Comparison of ENCODE assay signal across 11 mouse cellular contexts in the genomic region with DNA sequence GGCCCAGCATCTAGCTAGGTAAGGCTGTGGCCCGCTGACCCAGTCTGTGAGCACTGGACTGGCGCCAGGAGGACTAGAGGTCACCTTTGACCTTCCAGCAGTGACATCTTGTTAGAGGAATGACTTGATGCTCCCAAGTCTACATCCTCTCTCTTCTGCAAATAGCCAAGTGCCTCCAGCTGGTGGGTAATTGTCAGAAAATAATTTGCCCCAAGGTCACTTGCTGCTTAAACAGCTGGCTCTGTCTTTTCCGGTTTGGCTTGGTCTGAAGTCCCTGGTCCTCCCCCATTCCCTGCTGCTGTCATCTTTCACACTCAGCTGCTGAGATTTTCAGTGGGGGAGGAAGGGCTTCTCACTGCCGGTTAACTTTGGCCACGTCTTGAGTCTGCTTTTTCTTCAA. TPM values are rescaled to one million over a fixed set of nuclear protein-coding genes. Genes with fewer than 3 reads are reported as not detected.
DNase-seq lines count a peak whose midpoint lies in the region; ATAC-seq and TF ChIP-seq lines count a peak whose summit lies in the region.
"Had no signal": no experiment of that assay in that cellular context is flagged by ENCODE, and none has a peak within 500 bp of the region (broad histone marks: within the 10 kb centered on the region; RNA-seq: fewer than 3 reads in every experiment).

No protein-coding gene starts in this region.

- 36% methylated on average over 5 of the region's 5 CpGs for WGBS in limb, embryonic 14.5 days

- no peak overlapping the region for H3K27ac ChIP-seq in limb, embryonic 14.5 days (replicated peaks; ENCODE audit: low read depth, low read length)
- H3K27ac ChIP-seq: limb, embryonic 15.5 days had no signal

- no peak overlapping the region for H3K4me2 ChIP-seq in limb, embryonic 14.5 days (replicated peaks; ENCODE audit: low read depth, low read length, severe bottlenecking)
- H3K4me2 ChIP-seq: limb, embryonic 15.5 days had no signal

- no peak for TF ChIP-seq POLR2A in limb, embryonic 14.5 days (IDR thresholded peaks at IDR 0.05; ENCODE audit: borderline replicate concordance, extremely low read depth, insufficient read depth, insufficient read length)

- peak; percentile 61 for DNase-seq in brain, adult 2 months (ENCODE audit: low read depth, low spot score)
- peak; percentile 67 for DNase-seq in embryo, embryonic 11 days
- DNase-seq in heart, postnatal 25 days (ENCODE audit: low spot score) = peak; percentile 12
- peak; percentile 57 for DNase-seq in limb, embryonic 14.5 days (ENCODE audit: low spot score)
- DNase-seq in layer of hippocampus, adult 11-12 months (ENCODE audit: low spot score) = no peak
- DNase-seq in c-Kit-positive CD71-positive TER-119-positive erythroid progenitor cells, embryonic 14.5 days (ENCODE audit: low spot score) = no peak
- no peak for DNase-seq in left cerebral cortex, postnatal 14 days (ENCODE audit: low spot score in 2 of 2)
- DNase-seq: cerebellum, adult 11 months had no signal

- no peaks in the 10 kb centered on the region for H3K9me3 ChIP-seq in limb, embryonic 14.5 days (ENCODE audit: control insufficient read depth, low read length)
- H3K9me3 ChIP-seq: limb, embryonic 15.5 days had no signal

- H3K27me3 ChIP-seq in limb, embryonic 14.5 days (ENCODE audit: control insufficient read depth, insufficient read depth, low read length) = no peaks in the 10 kb centered on the region
- H3K27me3 ChIP-seq: limb, embryonic 15.5 days had no signal

- peaks cover 11% of the 10 kb centered on the region; the same call in 1 of the 2 replicates for H3K36me3 ChIP-seq in limb, embryonic 14.5 days (ENCODE audit: control insufficient read depth, insufficient read depth, low read length)

- no peak overlapping the region for H3K4me3 ChIP-seq in limb, embryonic 14.5 days (replicated peaks; ENCODE audit: low read length)
- H3K4me3 ChIP-seq: limb, embryonic 15.5 days had no signal

- intact Hi-C loops in heart, postnatal 25 days (cut with DNase I) = no loop called here
- intact Hi-C loops in left cerebral cortex, postnatal 14 days (cut with DNase I) = no loop called here

- no peak overlapping the region for H3K9ac ChIP-seq in limb, embryonic 14.5 days (ENCODE audit: low read depth, low read length, severe bottlenecking)
- H3K9ac ChIP-seq: limb, embryonic 15.5 days had no signal

- peaks cover 11% of the 10 kb centered on the region for H3K4me1 ChIP-seq in limb, embryonic 14.5 days (ENCODE audit: control insufficient read depth, insufficient read depth, low read length)

- ATAC-seq in limb, embryonic 14.5 days (ENCODE audit: low FRiP score, low read depth) = no peak

RNA-seq across cellular contexts. Expression of gene Tspan11, which starts 45.3 kb away (rescaled TPM):
- 1 to 10 TPM; 1.1 to 2.3 TPM for total RNA-seq in heart, postnatal 25 days (2021)
- polyA plus RNA-seq in limb, embryonic 14.5 days (2012; rRNA removed) = 18.5 and 20.1 TPM in 2 replicates
- polyA plus RNA-seq in limb, embryonic 14.5 days (2014; fragmentation: Nextera tagmentation; extraction: Ambion mirVana) = 19.8 and 25.2 TPM in 2 replicates
- 1 to 10 TPM; 3.8 to 5.5 TPM for total RNA-seq in left cerebral cortex, postnatal 14 days (2021)
- total RNA-seq: MEL; neutrophil, adult 5-6 weeks had no signal

Comparison
In these comparisons a context has a peak if more than half of its experiments do, and no peak if none do; other contexts are left out.
1. DNase-seq: peak in brain, adult 2 months (single experiment), embryo, embryonic 11 days (single experiment), heart, postnatal 25 days (single experiment) and limb, embryonic 14.5 days (single experiment); none in layer of hippocampus, adult 11-12 months (single experiment), c-Kit-positive CD71-positive TER-119-positive erythroid progenitor cells, embryonic 14.5 days (single experiment) and left cerebral cortex, postnatal 14 days (0 of 2).